Mouse (Mus musculus) small intestine, adult 2 months (tissue): ENCODE results near the gene Rack1.

Experiments used
- CTCF ChIP-seq: fragments of 200-500 bp; IDR thresholded peaks from 2 replicates; pipeline ENCODE4 v1.5.1; 2012; ENCODE audit warnings: low read depth, mild to moderate bottlenecking, control low read depth, inconsistent platforms, low read length, moderate library complexity, mixed read lengths; ENCODE audit not compliant: insufficient replicate concordance, insufficient read length; ENCODE audit errors: extremely low read depth
- POLR2A ChIP-seq: fragments of 200-500 bp; IDR thresholded peaks from 2 replicates; pipeline ENCODE4 v1.6.1; 2012; ENCODE audit warnings: low read depth, mild to moderate bottlenecking, control low read depth, inconsistent platforms, low read length, moderate library complexity

GRCm38 (mm10) chr11:48833078-48833730 lies 33.1 kb downstream of the Rack1 start:
- TF ChIP-seq CTCF (no peak), POLR2A (no peak)
